Mouse (Mus musculus): ENCODE data around the gene Sdhd. TPM values are rescaled to one million over a fixed set of nuclear protein-coding genes. Genes with fewer than 3 reads are reported as not detected.

The Sdhd gene
- polyA plus RNA-seq, 1 experiment from 2014 or later = 243 TPM

- Histone ChIP-seq H3K9me3 (no peaks in the 10 kb centered on the region), H3K9ac (peak overlapping the region; percentile 93), H3K4me1 (replicated peaks) (peaks cover 32% of the 10 kb centered on the region), H3K27me3 (no peaks in the 10 kb centered on the region), H3K4me2 (peak overlapping the region; percentile 94), H3K4me3 (peak overlapping the region; percentile 88), H3K27ac (replicated peaks) (peak overlapping the region; percentile 93), H3K36me3 (peaks cover 43% of the 10 kb centered on the region)
- ATAC-seq (ENCODE audit: low read depth) = no peak; the same call in 1 of the 2 replicates
- 3% methylated on average over 6 of the region's 6 CpGs for WGBS
These were observed 726 bp upstream of the Sdhd start for GRCm38 (mm10) chr9:50604338-50604737.

- peak overlapping the region; percentile 93 for H3K27ac ChIP-seq (replicated peaks)
- H3K4me3 ChIP-seq = peak overlapping the region; percentile 88
- peak; percentile 90 for ATAC-seq (ENCODE audit: low read depth)
- H3K36me3 ChIP-seq = peaks cover 44% of the 10 kb centered on the region
- H3K27me3 ChIP-seq = no peaks in the 10 kb centered on the region
- peak overlapping the region; percentile 94 for H3K4me2 ChIP-seq
- WGBS = under 1% methylated on average over 24 of the region's 24 CpGs
- H3K9ac ChIP-seq = peak overlapping the region; percentile 93
- H3K4me1 ChIP-seq (replicated peaks) = peaks cover 32% of the 10 kb centered on the region
- no peaks in the 10 kb centered on the region for H3K9me3 ChIP-seq
These were observed 349 bp upstream of the Sdhd start for GRCm38 (mm10) chr9:50603998-50604324.

GRCm38 (mm10) chr9:50602055-50602845, 1.4 kb downstream of the Sdhd start:
- Histone ChIP-seq H3K27ac (replicated peaks) (no peak overlapping the region), H3K4me1 (replicated peaks) (peaks cover 32% of the 10 kb centered on the region), H3K27me3 (no peaks in the 10 kb centered on the region), H3K4me3 (peak overlapping the region; percentile 88), H3K36me3 (peaks cover 44% of the 10 kb centered on the region), H3K4me2 (peak overlapping the region; percentile 94), H3K9ac (peak overlapping the region; percentile 93), H3K9me3 (no peaks in the 10 kb centered on the region)
- no peak for ATAC-seq (ENCODE audit: low read depth)
- 88% methylated on average over 7 of the region's 7 CpGs for WGBS

- Histone ChIP-seq H3K36me3 (peaks cover 45% of the 10 kb centered on the region), H3K4me2 (0 out of 2 replicates have a peak overlapping the region, but pooled peaks have one; percentile 94), H3K4me3 (no peak overlapping the region), H3K9me3 (no peaks in the 10 kb centered on the region), H3K4me1 (replicated peaks) (peaks cover 32% of the 10 kb centered on the region), H3K27ac (replicated peaks) (no peak overlapping the region), H3K27me3 (no peaks in the 10 kb centered on the region), H3K9ac (no peak overlapping the region)
- ATAC-seq (ENCODE audit: low read depth) = no peak
- 82% methylated on average over 6 of the region's 6 CpGs for WGBS
These were observed 2.1 kb downstream of the Sdhd start for GRCm38 (mm10) chr9:50601536-50601935.

GRCm38 (mm10) chr9:50596973-50597372, 6.6 kb downstream of the Sdhd start:
- Histone ChIP-seq H3K27me3 (no peaks in the 10 kb centered on the region), H3K9me3 (no peaks in the 10 kb centered on the region), H3K4me3 (no peak overlapping the region), H3K4me1 (replicated peaks) (peaks cover 10% of the 10 kb centered on the region), H3K36me3 (peaks cover 58% of the 10 kb centered on the region), H3K9ac (no peak overlapping the region), H3K27ac (replicated peaks) (no peak overlapping the region), H3K4me2 (no peak overlapping the region)
- 93% methylated on average over 8 of the region's 8 CpGs for WGBS
- ATAC-seq (ENCODE audit: low read depth) = no peak

- no peak overlapping the region for H3K9ac ChIP-seq
- H3K27me3 ChIP-seq = no peaks in the 10 kb centered on the region
- H3K4me2 ChIP-seq = no peak overlapping the region
- no peaks in the 10 kb centered on the region for H3K4me1 ChIP-seq (replicated peaks)
- H3K27ac ChIP-seq (replicated peaks) = no peak overlapping the region
- ATAC-seq (ENCODE audit: low read depth) = no peak
- no peak overlapping the region for H3K4me3 ChIP-seq
- H3K36me3 ChIP-seq = peaks cover 51% of the 10 kb centered on the region
- no peaks in the 10 kb centered on the region for H3K9me3 ChIP-seq
- 78% methylated on average over 12 of the region's 12 CpGs for WGBS
These were observed 8.7 kb downstream of the Sdhd start for GRCm38 (mm10) chr9:50594794-50595417.

- Histone ChIP-seq H3K4me2 (no peak overlapping the region), H3K27ac (replicated peaks) (no peak overlapping the region), H3K27me3 (no peaks in the 10 kb centered on the region), H3K4me3 (no peak overlapping the region), H3K36me3 (peaks cover 38% of the 10 kb centered on the region), H3K9ac (no peak overlapping the region), H3K4me1 (replicated peaks) (no peaks in the 10 kb centered on the region), H3K9me3 (no peaks in the 10 kb centered on the region)
- WGBS = 79% methylated on average over 3 of the region's 3 CpGs
- no peak for ATAC-seq (ENCODE audit: low read depth)
These were observed 10.1 kb downstream of the Sdhd start for GRCm38 (mm10) chr9:50593544-50593943.

- peaks cover 32% of the 10 kb centered on the region for H3K36me3 ChIP-seq
- H3K4me3 ChIP-seq = no peak overlapping the region
- no peaks in the 10 kb centered on the region for H3K27me3 ChIP-seq
- no peak for ATAC-seq (ENCODE audit: low read depth)
- no peaks in the 10 kb centered on the region for H3K9me3 ChIP-seq
- 88% methylated on average over 9 of the region's 9 CpGs for WGBS
- H3K4me1 ChIP-seq (replicated peaks) = no peaks in the 10 kb centered on the region
- H3K27ac ChIP-seq (replicated peaks) = no peak overlapping the region
- no peak overlapping the region for H3K9ac ChIP-seq
- no peak overlapping the region for H3K4me2 ChIP-seq
These were observed 10.7 kb downstream of the Sdhd start for GRCm38 (mm10) chr9:50592955-50593354.

- Histone ChIP-seq H3K9me3 (no peaks in the 10 kb centered on the region), H3K4me3 (no peak overlapping the region), H3K9ac (no peak overlapping the region), H3K4me2 (no peak overlapping the region), H3K27ac (replicated peaks) (no peak overlapping the region), H3K4me1 (replicated peaks) (no peaks in the 10 kb centered on the region), H3K27me3 (no peaks in the 10 kb centered on the region), H3K36me3 (peaks cover 14% of the 10 kb centered on the region)
- no peak for ATAC-seq (ENCODE audit: low read depth)
- 79% methylated on average over 10 of the region's 10 CpGs for WGBS
These were observed 12.6 kb downstream of the Sdhd start for GRCm38 (mm10) chr9:50590856-50591518.

- Histone ChIP-seq H3K9me3 (no peaks in the 10 kb centered on the region), H3K9ac (no peak overlapping the region), H3K4me1 (replicated peaks) (0 out of 2 replicates have a peak, but pooled peaks cover 5% of the 10 kb centered on the region), H3K4me2 (no peak overlapping the region), H3K27me3 (no peaks in the 10 kb centered on the region), H3K4me3 (no peak overlapping the region), H3K27ac (replicated peaks) (no peak overlapping the region), H3K36me3 (no peaks in the 10 kb centered on the region)
- no peak for ATAC-seq (ENCODE audit: low read depth)
- 87% methylated on average over 4 of the region's 4 CpGs for whole genome bisulfite sequencing
These were observed 16.7 kb downstream of the Sdhd start for GRCm38 (mm10) chr9:50586955-50587354.

- H3K27me3 ChIP-seq = no peaks in the 10 kb centered on the region
- no peaks in the 10 kb centered on the region for H3K9me3 ChIP-seq
- H3K9ac ChIP-seq = no peak overlapping the region
- H3K36me3 ChIP-seq = no peaks in the 10 kb centered on the region
- H3K4me2 ChIP-seq = no peak overlapping the region
- 0 out of 2 replicates have a peak, but pooled peaks cover 5% of the 10 kb centered on the region for H3K4me1 ChIP-seq (replicated peaks)
- H3K27ac ChIP-seq (replicated peaks) = no peak overlapping the region
- 78% methylated on average over 6 of the region's 6 CpGs for WGBS
- no peak for ATAC-seq (ENCODE audit: low read depth)
- H3K4me3 ChIP-seq = no peak overlapping the region
These were observed 18.3 kb downstream of the Sdhd start for GRCm38 (mm10) chr9:50585145-50585818.

- Histone ChIP-seq H3K27ac (replicated peaks) (no peak overlapping the region), H3K4me1 (replicated peaks) (0 out of 2 replicates have a peak, but pooled peaks cover 5% of the 10 kb centered on the region), H3K4me2 (no peak overlapping the region), H3K4me3 (no peak overlapping the region), H3K9ac (no peak overlapping the region), H3K36me3 (no peaks in the 10 kb centered on the region), H3K27me3 (no peaks in the 10 kb centered on the region), H3K9me3 (no peaks in the 10 kb centered on the region)
- WGBS = 43% methylated on average over 4 of the region's 4 CpGs
- ATAC-seq (ENCODE audit: low read depth) = no peak
These were observed 23.2 kb downstream of the Sdhd start for GRCm38 (mm10) chr9:50580370-50580769.
